Mouse (Mus musculus): ENCODE measurements at regions not wholly inside any gene's neighbourhood (a gene's known extent, or its start where the extent isn't known, plus 50 kb on each side); places are given as distances from the start of the nearest gene placed in this dataset.
"Not testable (repeated sequence)": the region's sequence is repeated elsewhere in the genome, so short reads cannot be mapped to it uniquely, and the experiment has no call there.

- H3K36me3 ChIP-seq (ENCODE audit: control insufficient read depth, insufficient read depth, low read length); H3K27ac ChIP-seq (ENCODE audit: low read depth); H3K9me3 ChIP-seq (ENCODE audit: control insufficient read depth, low read length); H3K4me2 ChIP-seq (ENCODE audit: low read length); H3K4me1 ChIP-seq (replicated peaks; ENCODE audit: control insufficient read depth, insufficient read depth, low read length); H3K4me3 ChIP-seq (ENCODE audit: low read depth, low read length); H3K9ac ChIP-seq (ENCODE audit: low read length); H3K27me3 ChIP-seq (replicated peaks; ENCODE audit: control insufficient read depth, insufficient read depth, low read length); ATAC-seq (replicated peaks; ENCODE audit: low FRiP score, low TSS enrichment, low read depth); DNase-seq (ENCODE audit: low spot score): not testable (repeated sequence)
- WGBS: 96% methylated on average over 8 of the region's 8 CpGs
Observed at GRCm38 (mm10) chr14:54117607-54118006, 136.3 kb downstream of the Dad1 start.

- ATAC-seq (replicated peaks; ENCODE audit: low FRiP score, low TSS enrichment, low read depth): no peak
- WGBS: 79% methylated on average over 2 of the region's 2 CpGs
- Histone ChIP-seq H3K9ac (ENCODE audit: low read length) (no peak overlapping the region), H3K4me3 (ENCODE audit: low read depth, low read length) (no peak overlapping the region), H3K27ac (ENCODE audit: low read depth) (no peak overlapping the region), H3K27me3 (replicated peaks; ENCODE audit: control insufficient read depth, insufficient read depth, low read length) (no peaks in the 10 kb centered on the region), H3K4me2 (ENCODE audit: low read length) (no peak overlapping the region), H3K36me3 (ENCODE audit: control insufficient read depth, insufficient read depth, low read length) (no peaks in the 10 kb centered on the region), H3K9me3 (ENCODE audit: control insufficient read depth, low read length) (no peaks in the 10 kb centered on the region), H3K4me1 (replicated peaks; ENCODE audit: control insufficient read depth, insufficient read depth, low read length) (peaks cover 14% of the 10 kb centered on the region)
- DNase-seq (ENCODE audit: low spot score): no peak
Observed at GRCm38 (mm10) chr14:54113216-54113615, 140.7 kb downstream of the Dad1 start.

GRCm38 (mm10) chr14:54110971-54111370 lies 142.9 kb downstream of the Dad1 start:
- Histone ChIP-seq H3K4me2 (ENCODE audit: low read length) (no peak overlapping the region), H3K36me3 (ENCODE audit: control insufficient read depth, insufficient read depth, low read length) (no peaks in the 10 kb centered on the region), H3K4me1 (replicated peaks; ENCODE audit: control insufficient read depth, insufficient read depth, low read length) (peaks cover 14% of the 10 kb centered on the region), H3K27me3 (replicated peaks; ENCODE audit: control insufficient read depth, insufficient read depth, low read length) (no peaks in the 10 kb centered on the region), H3K4me3 (ENCODE audit: low read depth, low read length) (no peak overlapping the region), H3K9me3 (ENCODE audit: control insufficient read depth, low read length) (no peaks in the 10 kb centered on the region), H3K27ac (ENCODE audit: low read depth) (no peak overlapping the region), H3K9ac (ENCODE audit: low read length) (no peak overlapping the region)
- DNase-seq (ENCODE audit: low spot score): no peak
- 70% methylated on average over 3 of the region's 3 CpGs for WGBS
- ATAC-seq (replicated peaks; ENCODE audit: low FRiP score, low TSS enrichment, low read depth): no peak

- Histone ChIP-seq H3K4me2 (ENCODE audit: low read length) (no peak overlapping the region), H3K27ac (ENCODE audit: low read depth) (no peak overlapping the region), H3K36me3 (ENCODE audit: control insufficient read depth, insufficient read depth, low read length) (no peaks in the 10 kb centered on the region), H3K9me3 (ENCODE audit: control insufficient read depth, low read length) (no peaks in the 10 kb centered on the region), H3K27me3 (replicated peaks; ENCODE audit: control insufficient read depth, insufficient read depth, low read length) (no peaks in the 10 kb centered on the region), H3K4me3 (ENCODE audit: low read depth, low read length) (no peak overlapping the region), H3K4me1 (replicated peaks; ENCODE audit: control insufficient read depth, insufficient read depth, low read length) (peaks cover 14% of the 10 kb centered on the region), H3K9ac (ENCODE audit: low read length) (no peak overlapping the region)
- no peak for DNase-seq (ENCODE audit: low spot score)
- 0 out of 2 replicates have a peak, but pooled peaks have one; percentile 36 for ATAC-seq (replicated peaks; ENCODE audit: low FRiP score, low TSS enrichment, low read depth)
- WGBS: 85% methylated on average over 1 of the region's 1 CpGs
Observed at GRCm38 (mm10) chr14:54109129-54109528, 144.8 kb downstream of the Dad1 start.

- ATAC-seq (replicated peaks; ENCODE audit: low FRiP score, low TSS enrichment, low read depth): peak; percentile 40; the same call in 1 of the 2 replicates
- H3K36me3 ChIP-seq (ENCODE audit: control insufficient read depth, insufficient read depth, low read length): no peaks in the 10 kb centered on the region
- no peak overlapping the region for H3K9ac ChIP-seq (ENCODE audit: low read length)
Observed at GRCm38 (mm10) chr14:54108311-54109074, 145.4 kb downstream of the Dad1 start.

GRCm38 (mm10) chr14:54107204-54107796 lies 146.6 kb downstream of the Dad1 start:
- 61% methylated on average over 7 of the region's 7 CpGs for WGBS
- Histone ChIP-seq H3K27me3 (replicated peaks; ENCODE audit: control insufficient read depth, insufficient read depth, low read length) (no peaks in the 10 kb centered on the region), H3K4me1 (replicated peaks; ENCODE audit: control insufficient read depth, insufficient read depth, low read length) (peaks cover 17% of the 10 kb centered on the region), H3K4me3 (ENCODE audit: low read depth, low read length) (no peak overlapping the region), H3K36me3 (ENCODE audit: control insufficient read depth, insufficient read depth, low read length) (no peaks in the 10 kb centered on the region), H3K9ac (ENCODE audit: low read length) (no peak overlapping the region), H3K9me3 (ENCODE audit: control insufficient read depth, low read length) (no peaks in the 10 kb centered on the region), H3K27ac (ENCODE audit: low read depth) (no peak overlapping the region), H3K4me2 (ENCODE audit: low read length) (no peak overlapping the region)
- ATAC-seq (replicated peaks; ENCODE audit: low FRiP score, low TSS enrichment, low read depth) (no peak), DNase-seq (ENCODE audit: low spot score) (no peak)

More at GRCm38 (mm10) chr14:54108311-54109074, 145.4 kb downstream of the Dad1 start:
- H3K4me3 ChIP-seq (ENCODE audit: low read depth, low read length): no peak overlapping the region
- 12% methylated on average over 9 of the region's 9 CpGs for WGBS
- peaks cover 14% of the 10 kb centered on the region for H3K4me1 ChIP-seq (replicated peaks; ENCODE audit: control insufficient read depth, insufficient read depth, low read length)
- H3K4me2 ChIP-seq (ENCODE audit: low read length): no peak overlapping the region
- H3K27me3 ChIP-seq (replicated peaks; ENCODE audit: control insufficient read depth, insufficient read depth, low read length): no peaks in the 10 kb centered on the region
- peak; percentile 78 for DNase-seq (ENCODE audit: low spot score)
- no peaks in the 10 kb centered on the region for H3K9me3 ChIP-seq (ENCODE audit: control insufficient read depth, low read length)
- no peak overlapping the region for H3K27ac ChIP-seq (ENCODE audit: low read depth)

- H3K36me3 ChIP-seq (ENCODE audit: control insufficient read depth, insufficient read depth, low read length): no peaks in the 10 kb centered on the region
- H3K4me3 ChIP-seq (ENCODE audit: low read depth, low read length): no peak overlapping the region
- ATAC-seq (replicated peaks; ENCODE audit: low FRiP score, low TSS enrichment, low read depth): no peak
- no peak for DNase-seq (ENCODE audit: low spot score)
- H3K27ac ChIP-seq (ENCODE audit: low read depth): no peak overlapping the region
- no peaks in the 10 kb centered on the region for H3K27me3 ChIP-seq (replicated peaks; ENCODE audit: control insufficient read depth, insufficient read depth, low read length)
- peaks cover 23% of the 10 kb centered on the region for H3K4me1 ChIP-seq (replicated peaks; ENCODE audit: control insufficient read depth, insufficient read depth, low read length)
- WGBS: 74% methylated on average over 6 of the region's 6 CpGs
- no peaks in the 10 kb centered on the region for H3K9me3 ChIP-seq (ENCODE audit: control insufficient read depth, low read length)
- H3K9ac ChIP-seq (ENCODE audit: low read length): no peak overlapping the region
- H3K4me2 ChIP-seq (ENCODE audit: low read length): no peak overlapping the region
Observed at GRCm38 (mm10) chr14:54104243-54104642, 149.7 kb downstream of the Dad1 start.

- Histone ChIP-seq H3K4me1 (replicated peaks; ENCODE audit: control insufficient read depth, insufficient read depth, low read length) (peaks cover 16% of the 10 kb centered on the region), H3K9me3 (ENCODE audit: control insufficient read depth, low read length) (no peaks in the 10 kb centered on the region), H3K4me3 (ENCODE audit: low read depth, low read length) (no peak overlapping the region), H3K36me3 (ENCODE audit: control insufficient read depth, insufficient read depth, low read length) (no peaks in the 10 kb centered on the region), H3K9ac (ENCODE audit: low read length) (no peak overlapping the region), H3K4me2 (ENCODE audit: low read length) (no peak overlapping the region), H3K27me3 (replicated peaks; ENCODE audit: control insufficient read depth, insufficient read depth, low read length) (no peaks in the 10 kb centered on the region), H3K27ac (ENCODE audit: low read depth) (no peak overlapping the region)
- 76% methylated on average over 5 of the region's 5 CpGs for WGBS
- DNase-seq (ENCODE audit: low spot score): no peak
- no peak for ATAC-seq (replicated peaks; ENCODE audit: low FRiP score, low TSS enrichment, low read depth)
Observed at GRCm38 (mm10) chr14:54103541-54103940, 150.4 kb downstream of the Dad1 start.

GRCm38 (mm10) chr14:54103115-54103514 lies 150.8 kb downstream of the Dad1 start:
- peaks cover 18% of the 10 kb centered on the region for H3K4me1 ChIP-seq (replicated peaks; ENCODE audit: control insufficient read depth, insufficient read depth, low read length)
- H3K4me3 ChIP-seq (ENCODE audit: low read depth, low read length): no peak overlapping the region
- no peaks in the 10 kb centered on the region for H3K36me3 ChIP-seq (ENCODE audit: control insufficient read depth, insufficient read depth, low read length)
- 67% methylated on average over 3 of the region's 3 CpGs for WGBS
- no peak overlapping the region for H3K4me2 ChIP-seq (ENCODE audit: low read length)
- DNase-seq (ENCODE audit: low spot score) (no peak), ATAC-seq (replicated peaks; ENCODE audit: low FRiP score, low TSS enrichment, low read depth) (no peak)
- H3K27me3 ChIP-seq (replicated peaks; ENCODE audit: control insufficient read depth, insufficient read depth, low read length): no peaks in the 10 kb centered on the region
- no peak overlapping the region for H3K9ac ChIP-seq (ENCODE audit: low read length)
- no peaks in the 10 kb centered on the region for H3K9me3 ChIP-seq (ENCODE audit: control insufficient read depth, low read length)
- H3K27ac ChIP-seq (ENCODE audit: low read depth): no peak overlapping the region

All from intestine, embryonic 14.5 days (tissue).